Mouse (Mus musculus) liver, postnatal 0 days (tissue): ENCODE measurements around the gene Msl1.

Experiments
- CTCF ChIP-seq: sonication (generic); IDR thresholded peaks from 2 replicates; pipeline ENCODE4 v1.5.1; 2016; ENCODE audit warnings: antibody characterized with exemption, low read depth
- EP300 ChIP-seq: IDR thresholded peaks from 2 replicates; pipeline ENCODE4 v1.6.1; 2016; ENCODE audit warnings: antibody characterized with exemption, low read depth, mild to moderate bottlenecking

- TF ChIP-seq EP300 (no peak), CTCF (no peak)
Measured at GRCm38 (mm10) chr11:98836128-98836527, 40.8 kb downstream of the Msl1 start.
